Mouse (Mus musculus) CH12.LX (cell line): ENCODE data around the gene Fbxo47. TPM values are rescaled to one million over a fixed set of nuclear protein-coding genes. Genes with fewer than 3 reads are reported as not detected.

Experiments used
- DNase-seq: peaks from one replicate; pipeline ENCODE4 v3.0.0-alpha.2; 2013; ENCODE audit errors: extremely low read depth
- H3K27ac ChIP-seq: 2 replicates; pipeline ENCODE4 v1.5.1; 2012; ENCODE audit warnings: low read depth, mild to moderate bottlenecking, control low read depth, moderate library complexity; ENCODE audit not compliant: insufficient read depth
- H3K27me3 ChIP-seq: replicated peaks from 2 replicates; pipeline ENCODE3; 2012; ENCODE audit warnings: inconsistent platforms
- H3K36me3 ChIP-seq, 2 experiments: replicated peaks in 1 of 2; 2 replicates each; pipeline versions ENCODE3 to v1.6.1; 2012; ENCODE audit warnings: inconsistent platforms in 1 of 2, low read length in 1 of 2, mild to moderate bottlenecking in 1 of 2, mixed read lengths in 1 of 2, moderate library complexity in 1 of 2; ENCODE audit not compliant: control insufficient read depth in 1 of 2, insufficient read depth in 1 of 2
- H3K4me1 ChIP-seq, 2 experiments: 2 replicates each; pipeline ENCODE4 v1.6.1; 2012; ENCODE audit warnings: inconsistent platforms in 1 of 2, moderate library complexity in 1 of 2; ENCODE audit not compliant: insufficient read depth in 2 of 2, control insufficient read depth in 1 of 2
- H3K4me2 ChIP-seq: 2 replicates; pipeline ENCODE4 v1.6.1; 2012; ENCODE audit warnings: low read depth, mild to moderate bottlenecking, control low read depth; ENCODE audit not compliant: poor library complexity, insufficient read depth, severe bottlenecking
- H3K4me3 ChIP-seq, 3 experiments: fragments of 150-350 bp in 1 of 3; sonication (generic) in 1 of 3; replicated peaks in 1 of 3; 2 replicates each; pipeline versions ENCODE3 to v1.5.1; 2011 to 2012; ENCODE audit warnings: low read depth in 2 of 3, low read length in 2 of 3, mild to moderate bottlenecking in 2 of 3, moderate library complexity in 2 of 3, control low read depth in 1 of 3, improper control_type of control experiment in 1 of 3, inconsistent platforms in 1 of 3, mixed read lengths in 1 of 3; ENCODE audit not compliant: poor library complexity in 1 of 3
- H3K79me2 ChIP-seq: replicated peaks from 2 replicates; pipeline ENCODE4 v1.6.1; 2012; ENCODE audit warnings: mild to moderate bottlenecking, moderate library complexity; ENCODE audit not compliant: control insufficient read depth, poor library complexity, insufficient read depth, severe bottlenecking; ENCODE audit errors: extremely low read depth
- H3K9ac ChIP-seq: 2 replicates; pipeline ENCODE4 v1.6.1; 2012; ENCODE audit warnings: low read depth, mild to moderate bottlenecking, control low read depth, moderate library complexity; ENCODE audit not compliant: insufficient read depth
- H3K9me3 ChIP-seq: replicated peaks from 2 replicates; pipeline ENCODE3; 2012; ENCODE audit warnings: low read length, inconsistent platforms, mixed read lengths
- ELF1 ChIP-seq: IDR thresholded peaks from 2 replicates; pipeline ENCODE4 v1.6.1; 2014; ENCODE audit warnings: low read depth, mild to moderate bottlenecking, inconsistent platforms, low read length, improper control_type of control experiment
- EP300 ChIP-seq: IDR thresholded peaks from 2 replicates; pipeline ENCODE4 v1.6.1; 2011; ENCODE audit warnings: low read length, improper control_type of control experiment
- HCFC1 ChIP-seq: IDR thresholded peaks from 2 replicates; pipeline ENCODE4 v1.6.1; 2012; ENCODE audit warnings: low read depth, mild to moderate bottlenecking, inconsistent platforms, low read length, improper control_type of control experiment
- JUN ChIP-seq: IDR thresholded peaks from 2 replicates; pipeline ENCODE4 v1.6.1; 2011; ENCODE audit warnings: low read depth, mild to moderate bottlenecking, low read length, improper control_type of control experiment, moderate library complexity; ENCODE audit not compliant: insufficient read depth
- KAT2A ChIP-seq: IDR thresholded peaks from 2 replicates; pipeline ENCODE4 v1.6.1; 2012; ENCODE audit warnings: low read length, improper control_type of control experiment, inconsistent platforms; ENCODE audit not compliant: insufficient replicate concordance
- MEF2A ChIP-seq: IDR thresholded peaks from 2 replicates; pipeline ENCODE4 v1.6.1; 2014; ENCODE audit warnings: low read depth, mild to moderate bottlenecking, inconsistent platforms, low read length, improper control_type of control experiment, borderline replicate concordance
- MXI1 ChIP-seq: IDR thresholded peaks from 2 replicates; pipeline ENCODE4 v1.6.1; 2011; ENCODE audit warnings: mild to moderate bottlenecking, low read depth, low read length, improper control_type of control experiment
- MYC ChIP-seq: IDR thresholded peaks from 2 replicates; pipeline ENCODE4 v1.6.1; 2011; ENCODE audit warnings: low read depth, mild to moderate bottlenecking, improper control_type of control experiment, low read length
- NELFE ChIP-seq: IDR thresholded peaks from 2 replicates; pipeline ENCODE4 v1.6.1; 2011; ENCODE audit warnings: low read depth, low read length, improper control_type of control experiment
- PAX5 ChIP-seq: IDR thresholded peaks from 2 replicates; pipeline ENCODE4 v1.6.1; 2012; ENCODE audit warnings: low read length, inconsistent platforms, mixed read lengths
- POLR2AphosphoS2 ChIP-seq: IDR thresholded peaks from 2 replicates; pipeline ENCODE4 v1.6.1; 2011; ENCODE audit warnings: low read depth, low read length, improper control_type of control experiment
- RCOR1 ChIP-seq: conservative IDR thresholded peaks from 2 replicates; pipeline ENCODE4 v1.6.1; 2012; ENCODE audit warnings: low read depth, mild to moderate bottlenecking, inconsistent platforms, low read length, improper control_type of control experiment
- UBTF ChIP-seq: IDR thresholded peaks from 2 replicates; pipeline ENCODE4 v1.6.1; 2012; ENCODE audit warnings: low read depth, mild to moderate bottlenecking, inconsistent platforms, low read length, improper control_type of control experiment, moderate library complexity
- USF1 ChIP-seq: IDR thresholded peaks from 2 replicates; pipeline ENCODE4 v1.6.1; 2014; ENCODE audit warnings: low read depth, mild to moderate bottlenecking, inconsistent platforms, low read length, improper control_type of control experiment
- ZC3H11A ChIP-seq: IDR thresholded peaks from 2 replicates; pipeline ENCODE4 v1.6.1; 2012; ENCODE audit warnings: low read depth, mild to moderate bottlenecking, inconsistent platforms, low read length, improper control_type of control experiment
- dilution Hi-C: fragments of 300-500 bp; cut with MboI; formaldehyde crosslinking; loops from 2 replicates; pipeline ENCODE4 v1.14.3; 2020; ENCODE audit warnings: low sequenced_read_pairs; ENCODE audit not compliant: extremely low pct_unique_long_range_greater_than_20kb, extremely low pct_ligation_motif_present
- in situ Hi-C: fragments of 300-500 bp; cut with MboI; formaldehyde crosslinking; loops from 3 replicates; pipeline ENCODE4 v1.14.3; 2019; ENCODE audit warnings: low sequenced_read_pairs, low pct_ligation_motif_present, low pct_unique_long_range_greater_than_20kb, mixed read lengths
- polyA plus RNA-seq: library from polyadenylated mRNA; unstranded; fragments of >175 nt; gene quantifications from 2 replicates; pipeline ENCODE4 v1.2.1, GENCODE M21; 2012; ENCODE audit warnings: low read depth; ENCODE audit not compliant: insufficient read length
- total RNA-seq, 2 experiments: library from RNA; depleted of rRNA; stranded (reverse); fragments of 300-350 nt in 1 of 2; fragments of >200 nt in 1 of 2; gene quantifications; 2 replicates each; pipeline ENCODE4 v1.2.3; 2012 to 2014

The Fbxo47 gene
- total and polyA plus RNA-seq, 3 experiments: 1.1 to 3.0 (median 2.0) TPM

- in situ Hi-C loops: no loop called here
- Histone ChIP-seq H3K27ac (no peak overlapping the region), H3K27me3 (no peaks in the 10 kb centered on the region), H3K4me2 (no peak overlapping the region), H3K79me2 (no peaks in the 10 kb centered on the region), H3K9ac (no peak overlapping the region), H3K4me3 (no peak overlapping the region), H3K36me3 (peaks cover 12 to 70% of the 10 kb centered on the region in 2 experiments), H3K4me1 (peaks cover 17 to 37% of the 10 kb centered on the region in 2 experiments), H3K9me3 (no peaks in the 10 kb centered on the region)
- TF ChIP-seq EP300 (no peak), KAT2A (no peak), MXI1 (no peak), UBTF (no peak), MEF2A (no peak)
- dilution Hi-C loops: no loop called here
- no peak for DNase-seq
Measured at GRCm38 (mm10) chr11:97824168-97824567, 59.8 kb downstream of the Fbxo47 start.

DNA sequence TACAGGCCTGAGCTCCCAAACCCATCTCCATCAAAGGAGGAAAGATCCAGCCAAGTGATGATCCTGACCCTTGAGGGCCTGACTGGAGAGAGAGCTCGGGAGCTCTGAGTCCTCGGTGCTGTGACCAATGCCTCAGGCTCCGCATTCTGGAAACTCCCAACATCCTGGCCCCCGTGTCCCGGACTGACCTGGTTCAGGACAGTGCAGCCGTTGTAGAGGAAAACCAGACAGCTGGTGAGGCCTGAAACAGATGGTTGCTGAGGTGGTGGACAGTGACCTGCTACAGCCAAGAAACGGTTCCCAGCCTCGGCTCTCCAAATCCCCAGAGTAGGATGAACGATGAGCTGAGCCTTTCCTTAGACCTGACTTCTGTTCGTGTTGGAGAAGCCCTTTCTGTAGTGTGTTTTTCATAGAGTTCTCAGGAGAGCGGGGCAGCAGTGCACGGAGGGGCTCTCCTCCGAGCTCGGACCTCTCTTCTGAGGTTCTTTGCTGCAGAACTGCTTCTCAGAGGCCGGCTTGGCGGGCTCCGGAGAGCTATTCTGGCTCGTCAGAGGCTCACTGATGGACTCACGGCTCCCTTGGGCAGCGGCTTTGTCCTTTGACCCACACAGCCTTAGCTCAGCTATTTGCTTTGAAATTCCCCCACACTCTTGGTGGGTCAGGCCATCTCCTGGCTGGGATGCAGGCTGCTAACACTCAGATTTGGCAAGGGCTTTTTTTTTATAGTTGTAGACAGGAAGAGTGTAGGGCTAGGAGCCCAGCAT lies 60.9 kb downstream of the Fbxo47 start:
- H3K4me1 ChIP-seq: peaks cover 16 to 44% of the 10 kb centered on the region in 2 experiments
- peaks cover 12 to 80% of the 10 kb centered on the region in 2 experiments for H3K36me3 ChIP-seq
- H3K27ac ChIP-seq: no peak overlapping the region
- H3K79me2 ChIP-seq: no peaks in the 10 kb centered on the region
- H3K4me2 ChIP-seq: no peak overlapping the region
- H3K9me3 ChIP-seq: no peaks in the 10 kb centered on the region
- TF ChIP-seq UBTF (no peak), RCOR1 (no peak), POLR2AphosphoS2 (no peak), NELFE (no peak), MYC (no peak), EP300 (no peak), HCFC1 (no peak), JUN (no peak), ELF1 (no peak), USF1 (no peak), PAX5 (no peak), ZC3H11A (no peak)
- no peak overlapping the region for H3K4me3 ChIP-seq
- in situ Hi-C loops (no loop called here), dilution Hi-C loops (no loop called here)
- H3K9ac ChIP-seq: no peak overlapping the region
- H3K27me3 ChIP-seq: no peaks in the 10 kb centered on the region
- DNase-seq: no peak
